Mouse (Mus musculus) kidney, embryonic 14.5 days (tissue): Measurements from ENCODE around the gene Ybx2. TPM values are rescaled to one million over a fixed set of nuclear protein-coding genes. Genes with fewer than 3 reads are reported as not detected.

ENCODE experiments used
- ATAC-seq: fragments of 200-750 bp; cut with Nextera tagmentation; 2 replicates; pipeline ENCODE4 v1.8.0; 2017; ENCODE audit warnings: moderate number of reproducible peaks, mild to moderate bottlenecking, moderate TSS enrichment, moderate library complexity; ENCODE audit not compliant: low FRiP score, low TSS enrichment
- H3K27ac ChIP-seq: fragments of 300-500 bp; sonication (generic); 2 replicates; pipeline ENCODE4 v1.5.1; 2014; ENCODE audit warnings: low read depth, mild to moderate bottlenecking, low read length, moderate library complexity, mixed read lengths
- H3K27me3 ChIP-seq: fragments of 300-500 bp; sonication (generic); 2 replicates; pipeline ENCODE4 v1.6.1; 2014; ENCODE audit warnings: mild to moderate bottlenecking, low read length; ENCODE audit not compliant: control insufficient read depth, insufficient read depth
- H3K36me3 ChIP-seq: fragments of 300-500 bp; sonication (generic); 2 replicates; pipeline ENCODE4 v1.6.1; 2014; ENCODE audit warnings: low read length, mixed read lengths; ENCODE audit not compliant: control insufficient read depth, insufficient read depth
- H3K4me1 ChIP-seq: fragments of 300-500 bp; sonication (generic); 2 replicates; pipeline ENCODE4 v1.6.1; 2014; ENCODE audit warnings: low read length, mixed read lengths; ENCODE audit not compliant: control insufficient read depth, insufficient read depth
- H3K4me2 ChIP-seq: fragments of 300-500 bp; sonication (generic); replicated peaks from 2 replicates; pipeline ENCODE4 v1.6.1; 2014; ENCODE audit warnings: low read depth, mild to moderate bottlenecking, low read length
- H3K4me3 ChIP-seq: fragments of 300-500 bp; sonication (generic); 2 replicates; pipeline ENCODE4 v1.5.1; 2014; ENCODE audit warnings: mild to moderate bottlenecking, low read length
- H3K9ac ChIP-seq: fragments of 300-500 bp; sonication (generic); 2 replicates; pipeline ENCODE4 v1.6.1; 2014; ENCODE audit warnings: low read depth, mild to moderate bottlenecking, low read length, moderate library complexity
- H3K9me3 ChIP-seq: fragments of 300-500 bp; sonication (generic); 2 replicates; pipeline ENCODE4 v1.6.1; 2016; ENCODE audit warnings: low read length; ENCODE audit not compliant: control insufficient read depth
- WGBS: fragments of 180-500 bp; shearing (Covaris S2); extraction: QIAGEN DNeasy Blood & Tissue Kit; methylation state at CpG from one replicate; pipeline ENCODE4 v1.1.7; 2014; 5-methylcytosine and 5-hydroxymethylcytosine counted together
- polyA plus RNA-seq: library from polyadenylated mRNA; unstranded; fragments of >200 nt; fragmentation: Nextera tagmentation; extraction: Ambion mirVana; gene quantifications from 2 replicates; pipeline ENCODE4 v1.2.1, GENCODE M21; 2014

The Ybx2 gene
- polyA plus RNA-seq, 1 experiment from 2014 or later, result 10.1 TPM

- Histone ChIP-seq H3K4me2 (no peak overlapping the region), H3K36me3 (peaks cover 49% of the 10 kb centered on the region)
- 83% methylated on average over 5 of the region's 5 CpGs for WGBS
These were observed 17.5 kb upstream of the Ybx2 start for GRCm38 (mm10) chr11:69918118-69918517.

GRCm38 (mm10) chr11:69919053-69919452 lies 16.5 kb upstream of the Ybx2 start:
- Histone ChIP-seq H3K9me3 (no peaks in the 10 kb centered on the region), H3K36me3 (peaks cover 47% of the 10 kb centered on the region), H3K4me2 (peak overlapping the region; percentile 87), H3K27ac (no peak overlapping the region), H3K9ac (peak overlapping the region; percentile 98; the same call in 1 of the 2 replicates), H3K4me3 (peak overlapping the region; percentile 87), H3K4me1 (peaks cover 24% of the 10 kb centered on the region), H3K27me3 (no peaks in the 10 kb centered on the region)
- no peak for ATAC-seq
- WGBS, result 82% methylated on average over 9 of the region's 9 CpGs

More at GRCm38 (mm10) chr11:69918118-69918517, 17.5 kb upstream of the Ybx2 start:
- Histone ChIP-seq H3K27me3 (no peaks in the 10 kb centered on the region), H3K4me1 (peaks cover 27% of the 10 kb centered on the region), H3K4me3 (no peak overlapping the region), H3K27ac (no peak overlapping the region), H3K9ac (no peak overlapping the region), H3K9me3 (no peaks in the 10 kb centered on the region)
- no peak for ATAC-seq

GRCm38 (mm10) chr11:69919661-69920265 lies 15.8 kb upstream of the Ybx2 start:
- Histone ChIP-seq H3K9ac (peak overlapping the region; percentile 98), H3K27ac (peak overlapping the region; percentile 96), H3K4me1 (peaks cover 22% of the 10 kb centered on the region), H3K4me3 (peak overlapping the region; percentile 87), H3K27me3 (no peaks in the 10 kb centered on the region), H3K36me3 (peaks cover 46% of the 10 kb centered on the region), H3K9me3 (no peaks in the 10 kb centered on the region), H3K4me2 (peak overlapping the region; percentile 87)
- no peak for ATAC-seq
- under 1% methylated on average over 17 of the region's 17 CpGs for WGBS

- peaks cover 39% of the 10 kb centered on the region for H3K36me3 ChIP-seq
- peak; percentile 40 for ATAC-seq
- 1% methylated on average over 61 of the region's 65 CpGs for WGBS
- H3K27ac ChIP-seq, result peak overlapping the region; percentile 96
- no peaks in the 10 kb centered on the region for H3K27me3 ChIP-seq
- H3K4me2 ChIP-seq, result peak overlapping the region; percentile 87
- peak overlapping the region; percentile 98 for H3K9ac ChIP-seq
- peak overlapping the region; percentile 87 for H3K4me3 ChIP-seq
- peaks cover 17% of the 10 kb centered on the region for H3K4me1 ChIP-seq
- no peaks in the 10 kb centered on the region for H3K9me3 ChIP-seq
These were observed 15.1 kb upstream of the Ybx2 start for GRCm38 (mm10) chr11:69920266-69921031.

GRCm38 (mm10) chr11:69921114-69922011 lies 14.2 kb upstream of the Ybx2 start, which contains the start of gene Eif5a:
Eif5a (minus strand) TSS chr11:69921958.
- Histone ChIP-seq H3K36me3 (peaks cover 30% of the 10 kb centered on the region), H3K9me3 (no peaks in the 10 kb centered on the region), H3K27ac (peak within 1 kb of the TSS; percentile 98), H3K4me2 (peak within 1 kb of the TSS; percentile 87), H3K4me1 (peaks cover 11% of the 10 kb centered on the region), H3K4me3 (peak within 1 kb of the TSS; percentile 87), H3K9ac (peak within 1 kb of the TSS; percentile 98), H3K27me3 (no peaks in the 10 kb centered on the region)
- ATAC-seq, result peak; percentile 97
- WGBS, result under 1% methylated on average over 78 of the region's 78 CpGs

GRCm38 (mm10) chr11:69922012-69922756 lies 13.4 kb upstream of the Ybx2 start:
- peak overlapping the region; percentile 59 for H3K9ac ChIP-seq
- H3K4me3 ChIP-seq, result peak overlapping the region; percentile 87
- H3K9me3 ChIP-seq, result no peaks in the 10 kb centered on the region
- H3K4me2 ChIP-seq, result peak overlapping the region; percentile 56
- 3% methylated on average over 12 of the region's 12 CpGs for WGBS
- H3K36me3 ChIP-seq, result peaks cover 22% of the 10 kb centered on the region
- peaks cover 11% of the 10 kb centered on the region for H3K4me1 ChIP-seq
- no peak for ATAC-seq
- H3K27me3 ChIP-seq, result no peaks in the 10 kb centered on the region
- H3K27ac ChIP-seq, result peak overlapping the region; percentile 98

GRCm38 (mm10) chr11:69922796-69923195 lies 12.8 kb upstream of the Ybx2 start:
- H3K27me3 ChIP-seq, result no peaks in the 10 kb centered on the region
- 0 out of 2 replicates have a peak overlapping the region, but pooled peaks have one; percentile 98 for H3K27ac ChIP-seq
- no peak overlapping the region for H3K9ac ChIP-seq
- H3K9me3 ChIP-seq, result no peaks in the 10 kb centered on the region
- ATAC-seq, result no peak
- no peak overlapping the region for H3K4me2 ChIP-seq
- H3K36me3 ChIP-seq, result peaks cover 16% of the 10 kb centered on the region
- H3K4me3 ChIP-seq, result no peak overlapping the region
- 67% methylated on average over 3 of the region's 3 CpGs for WGBS
- peaks cover 11% of the 10 kb centered on the region for H3K4me1 ChIP-seq

- Histone ChIP-seq H3K4me3 (no peak overlapping the region), H3K9me3 (no peaks in the 10 kb centered on the region), H3K27ac (no peak overlapping the region), H3K27me3 (no peaks in the 10 kb centered on the region), H3K4me2 (no peak overlapping the region), H3K9ac (no peak overlapping the region), H3K36me3 (no peaks in the 10 kb centered on the region), H3K4me1 (peaks cover 5% of the 10 kb centered on the region; the same call in 1 of the 2 replicates)
- WGBS, result 96% methylated on average over 2 of the region's 2 CpGs
- ATAC-seq, result no peak
These were observed 8.1 kb upstream of the Ybx2 start for GRCm38 (mm10) chr11:69927501-69927900.
